Mouse (Mus musculus): ENCODE data around the gene Ugt2a3. TPM values are rescaled to one million over a fixed set of nuclear protein-coding genes. Genes with fewer than 3 reads are reported as not detected.

Ugt2a3 gene
- total RNA-seq, 1 experiment from 2014 or later = not detected

Other genes starting within 250 kb of the Ugt2a3 start
- gene Ugt2b36, start 244.6 kb downstream of the Ugt2a3 start, total RNA-seq (2017) = not detected in 2 replicates
- gene Ugt2b5, start 196.9 kb downstream of the Ugt2a3 start, total RNA-seq (2017) = not detected in 2 replicates
- not detected in 2 replicates for gene Ugt2b37, start 82.4 kb downstream of the Ugt2a3 start, total RNA-seq (2017)
- not detected in 2 replicates for gene Ugt2b38, start 87.0 kb upstream of the Ugt2a3 start, total RNA-seq (2017)
- not detected in 2 replicates for gene Ugt2a2, start 145.1 kb upstream of the Ugt2a3 start, total RNA-seq (2017)
- not detected in 2 replicates for gene Gm43638, start 149.6 kb upstream of the Ugt2a3 start, total RNA-seq (2017)
- gene Ugt2a1, start 153.7 kb upstream of the Ugt2a3 start, total RNA-seq (2017) = not detected in 2 replicates
- gene Sult1b1, start 201.0 kb upstream of the Ugt2a3 start, total RNA-seq (2017) = not detected in 2 replicates
- gene Sult1d1, start 231.8 kb upstream of the Ugt2a3 start, total RNA-seq (2017) = not detected in 2 replicates